Mouse (Mus musculus) hindbrain, embryonic 11.5 days (tissue): ENCODE data around the gene Apobec1. TPM values are rescaled to one million over a fixed set of nuclear protein-coding genes. Genes with fewer than 3 reads are reported as not detected.
"Not testable (repeated sequence)": the region's sequence is repeated elsewhere in the genome, so short reads cannot be mapped to it uniquely, and the experiment has no call there.

Source experiments
- ATAC-seq: fragments of 200-750 bp; cut with Nextera tagmentation; 2 replicates; pipeline ENCODE4 v1.8.0; 2017; ENCODE audit warnings: mild to moderate bottlenecking, moderate TSS enrichment, moderate library complexity; ENCODE audit not compliant: low FRiP score
- DNase-seq: peaks from one replicate; pipeline ENCODE4 v3.0.0-alpha.2; 2015; ENCODE audit warnings: low spot score
- H3K27ac ChIP-seq: fragments of 300-500 bp; sonication (generic); 2 replicates; pipeline ENCODE4 v1.5.1; 2014; ENCODE audit warnings: mild to moderate bottlenecking, low read depth, low read length
- H3K27me3 ChIP-seq: fragments of 300-500 bp; sonication (generic); 2 replicates; pipeline ENCODE4 v1.6.1; 2014; ENCODE audit warnings: mild to moderate bottlenecking, low read length, moderate library complexity, mixed read lengths; ENCODE audit not compliant: control insufficient read depth, insufficient read depth
- H3K36me3 ChIP-seq: fragments of 300-500 bp; sonication (generic); 2 replicates; pipeline ENCODE4 v1.6.1; 2014; ENCODE audit warnings: mild to moderate bottlenecking, low read length, moderate library complexity, mixed read lengths; ENCODE audit not compliant: control insufficient read depth, insufficient read depth
- H3K4me1 ChIP-seq: fragments of 300-500 bp; sonication (generic); replicated peaks from 2 replicates; pipeline ENCODE4 v1.6.1; 2014; ENCODE audit warnings: low read length, mixed read lengths; ENCODE audit not compliant: control insufficient read depth, insufficient read depth
- H3K4me2 ChIP-seq: fragments of 300-500 bp; sonication (generic); replicated peaks from 2 replicates; pipeline ENCODE4 v1.6.1; 2014; ENCODE audit warnings: mild to moderate bottlenecking, low read depth, low read length
- H3K4me3 ChIP-seq: fragments of 300-500 bp; sonication (generic); 2 replicates; pipeline ENCODE4 v1.5.1; 2014; ENCODE audit warnings: low read depth, low read length
- H3K9ac ChIP-seq: fragments of 300-500 bp; sonication (generic); 2 replicates; pipeline ENCODE4 v1.6.1; 2014; ENCODE audit warnings: low read depth, low read length
- H3K9me3 ChIP-seq: fragments of 300-500 bp; sonication (generic); 2 replicates; pipeline ENCODE4 v1.6.1; 2016; ENCODE audit warnings: low read length; ENCODE audit not compliant: control insufficient read depth
- WGBS: fragments of 180-500 bp; shearing (Covaris S2); extraction: QIAGEN DNeasy Blood & Tissue Kit; methylation state at CpG from one replicate; pipeline ENCODE4 v1.1.7; 2014; 5-methylcytosine and 5-hydroxymethylcytosine counted together
- polyA plus RNA-seq: library from polyadenylated mRNA; unstranded; fragments of >200 nt; fragmentation: Nextera tagmentation; extraction: Ambion mirVana; gene quantifications from 2 replicates; pipeline ENCODE4 v1.2.1, GENCODE M21; 2014

The Apobec1 gene
- 1.7 and 2.1 TPM in 2 replicates for polyA plus RNA-seq

DNA sequence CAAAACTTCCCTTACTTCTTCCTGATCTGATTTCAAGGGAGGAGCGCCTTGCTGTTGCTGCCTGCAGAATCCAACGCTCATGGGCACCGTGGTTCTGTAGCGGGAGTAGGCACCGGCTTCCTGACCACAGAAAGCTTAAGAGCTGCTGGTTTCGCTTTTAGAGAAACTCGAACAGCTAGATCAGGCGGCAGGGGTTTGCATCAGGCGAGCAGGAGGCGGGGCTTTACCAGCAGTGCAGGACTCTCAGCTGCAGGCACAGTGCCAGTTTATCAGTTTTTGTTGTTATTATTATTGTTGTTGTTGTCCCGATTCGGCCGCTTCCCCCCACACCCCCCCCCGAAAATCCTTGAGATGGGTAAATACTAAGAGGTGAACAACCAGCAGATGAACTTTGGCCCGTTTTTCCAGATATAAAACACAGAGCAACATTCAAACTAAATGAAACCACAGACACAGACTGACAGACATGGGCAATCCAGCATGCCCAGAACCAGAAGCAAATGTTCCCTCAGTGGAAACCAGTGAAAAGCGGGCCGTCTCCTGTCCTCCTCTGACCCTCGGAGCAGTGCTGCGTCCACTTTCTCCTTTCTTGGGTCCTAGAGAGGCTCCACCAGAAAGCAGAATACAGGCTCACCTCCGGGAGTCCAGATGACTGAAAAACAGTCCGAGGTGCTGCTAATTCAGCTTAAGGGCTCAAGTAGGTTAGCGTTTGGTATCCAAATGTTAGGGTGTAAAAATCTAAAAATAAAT is at the start of gene Apobec1:
Apobec1 (minus strand) TSS at position 203 of the 750 bp plus-strand sequence.
- H3K4me1 ChIP-seq, result no peaks in the 10 kb centered on the region
- no peaks in the 10 kb centered on the region for H3K36me3 ChIP-seq
- no peaks in the 10 kb centered on the region for H3K9me3 ChIP-seq
- H3K4me3 ChIP-seq, result peak within 1 kb of the TSS; percentile 31
- DNase-seq (peak; percentile 63), ATAC-seq (peak; percentile 72; the same call in 1 of the 2 replicates)
- peak within 1 kb of the TSS; percentile 35 for H3K4me2 ChIP-seq
- H3K27ac ChIP-seq, result no peak within 1 kb of the TSS
- H3K27me3 ChIP-seq, result no peaks in the 10 kb centered on the region
- peak within 1 kb of the TSS; percentile 25 for H3K9ac ChIP-seq
- WGBS, result 12% methylated on average over 22 of the region's 22 CpGs

DNA sequence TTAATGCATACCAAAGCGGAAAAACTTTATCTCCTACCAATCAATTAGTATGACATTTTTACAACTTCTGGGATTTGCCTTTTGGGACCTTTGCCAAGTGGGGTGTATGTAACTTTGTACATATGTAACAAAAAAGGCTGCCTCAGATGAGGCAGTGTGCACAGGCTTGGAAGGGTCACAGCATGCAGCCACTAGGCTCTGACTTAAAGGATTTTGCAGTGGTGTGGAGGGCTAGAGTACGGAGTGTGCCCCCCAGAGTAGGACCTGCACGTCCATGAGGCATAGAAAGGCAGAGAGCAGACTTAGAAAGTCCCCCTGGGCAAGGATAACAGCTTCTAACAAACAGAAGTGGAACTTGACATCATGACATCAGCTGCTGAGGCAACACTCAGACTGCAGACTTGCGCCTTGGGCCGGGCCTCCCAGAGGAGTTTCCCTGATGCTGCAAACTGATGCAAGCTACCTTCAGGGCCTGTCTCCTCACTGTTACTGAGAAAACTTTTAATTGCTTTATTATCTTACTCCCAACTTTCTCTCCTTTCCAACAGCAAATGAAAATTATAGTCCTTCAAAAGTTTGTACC is 48.2 kb upstream of the Apobec1 start:
- no peaks in the 10 kb centered on the region for H3K4me1 ChIP-seq
- H3K9ac ChIP-seq, result no peak overlapping the region
- WGBS, result 79% methylated on average over 5 of the region's 5 CpGs
- no peak overlapping the region for H3K4me2 ChIP-seq
- ATAC-seq (no peak), DNase-seq (no peak)
- no peak overlapping the region for H3K27ac ChIP-seq
- H3K4me3 ChIP-seq, result no peak overlapping the region
- H3K9me3 ChIP-seq, result no peaks in the 10 kb centered on the region
- no peaks in the 10 kb centered on the region for H3K27me3 ChIP-seq
- H3K36me3 ChIP-seq, result no peaks in the 10 kb centered on the region

DNA sequence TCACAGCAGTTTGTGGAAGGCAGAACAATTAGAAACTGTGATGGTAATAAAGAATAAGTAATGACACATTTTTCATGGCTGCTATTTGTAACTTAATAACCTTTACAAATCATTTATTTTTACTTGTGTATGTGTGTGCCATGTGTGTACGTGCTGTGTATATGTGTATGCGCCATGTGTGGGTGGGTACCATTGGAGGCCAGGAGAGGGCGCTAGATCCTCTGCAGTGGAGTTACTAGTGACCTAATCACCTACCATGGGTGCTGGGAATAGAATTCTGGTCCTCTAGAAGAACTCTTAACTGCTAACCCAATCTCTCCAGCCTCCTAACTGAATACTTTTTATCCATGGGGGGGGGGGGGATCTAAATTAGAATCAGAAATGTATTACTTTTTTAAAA is 47.7 kb upstream of the Apobec1 start:
- no peak for DNase-seq
- Histone ChIP-seq H3K36me3 (no peaks in the 10 kb centered on the region), H3K27ac (no peak overlapping the region), H3K4me2 (no peak overlapping the region), H3K27me3 (no peaks in the 10 kb centered on the region), H3K9me3 (no peaks in the 10 kb centered on the region), H3K9ac (no peak overlapping the region), H3K4me3 (no peak overlapping the region), H3K4me1 (no peaks in the 10 kb centered on the region)
- ATAC-seq, result no peak
- WGBS, result 81% methylated on average over 3 of the region's 3 CpGs

DNA sequence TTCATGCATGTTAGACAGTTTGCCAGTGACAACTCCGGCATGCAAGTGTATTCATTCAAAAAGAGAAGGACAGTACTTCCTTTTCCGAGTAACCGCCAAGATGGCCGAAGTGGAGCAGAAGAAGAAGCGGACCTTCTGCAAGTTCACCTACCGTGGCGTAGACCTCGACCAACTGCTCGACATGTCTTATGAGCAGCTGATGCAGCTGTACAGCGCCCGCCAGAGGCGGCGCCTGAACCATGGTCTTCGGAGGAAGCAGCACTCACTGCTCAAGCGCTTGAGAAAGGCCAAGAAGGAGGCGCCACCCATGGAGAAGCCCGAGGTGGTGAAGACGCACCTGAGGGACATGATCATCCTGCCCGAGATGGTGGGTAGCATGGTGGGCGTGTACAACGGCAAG is 42.0 kb upstream of the Apobec1 start:
- not testable (repeated sequence) for H3K9ac ChIP-seq, H3K27ac ChIP-seq, H3K36me3 ChIP-seq, H3K27me3 ChIP-seq, ATAC-seq, H3K4me3 ChIP-seq, H3K4me2 ChIP-seq, DNase-seq, H3K9me3 ChIP-seq, H3K4me1 ChIP-seq
- WGBS, result 93% methylated on average over 19 of the region's 21 CpGs

DNA sequence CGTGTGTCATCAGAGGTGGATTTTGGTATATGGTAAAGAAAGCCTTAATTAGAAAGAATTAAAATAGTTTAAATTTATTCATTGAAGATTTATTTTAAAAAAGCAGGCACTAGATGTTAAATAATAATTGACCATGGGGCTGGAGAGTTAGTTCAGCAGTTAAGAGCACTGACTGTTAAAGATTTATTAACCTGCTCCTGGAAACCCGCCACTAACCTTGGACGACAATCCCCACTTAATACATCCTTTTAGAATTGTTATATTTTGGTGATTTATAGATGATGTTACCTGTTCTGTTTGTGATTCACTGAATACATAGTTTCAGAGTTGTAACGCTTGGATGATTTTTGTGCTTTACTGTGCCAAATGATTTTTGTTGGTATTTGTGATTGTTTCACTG is 35.3 kb upstream of the Apobec1 start:
- not testable (repeated sequence) for H3K4me2 ChIP-seq, H3K9ac ChIP-seq, DNase-seq, H3K27me3 ChIP-seq, H3K4me1 ChIP-seq, ATAC-seq, H3K36me3 ChIP-seq, H3K27ac ChIP-seq, H3K4me3 ChIP-seq, H3K9me3 ChIP-seq
- WGBS, result 93% methylated on average over 4 of the region's 4 CpGs

DNA sequence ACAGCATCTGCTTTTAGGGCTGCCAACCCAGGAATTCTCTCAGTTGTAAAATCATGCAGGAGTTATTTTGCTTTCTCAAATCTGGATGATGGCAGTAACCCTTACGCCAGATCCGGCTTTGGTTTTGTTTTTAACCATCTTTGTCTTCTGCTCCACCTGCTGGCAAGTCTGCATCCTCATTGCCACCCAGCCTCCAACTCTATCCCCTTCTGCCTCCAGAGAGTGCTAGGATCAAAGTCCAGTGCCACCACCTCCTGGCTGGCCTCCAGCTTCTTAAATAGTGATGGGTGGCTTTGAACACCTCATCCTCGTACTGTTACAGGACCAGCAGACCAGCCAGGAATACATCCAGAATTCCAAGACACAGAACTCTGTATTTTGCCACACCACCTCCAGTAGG is 34.4 kb upstream of the Apobec1 start:
- ATAC-seq (no peak), DNase-seq (no peak)
- Histone ChIP-seq H3K9me3 (no peaks in the 10 kb centered on the region), H3K4me3 (no peak overlapping the region), H3K4me1 (no peaks in the 10 kb centered on the region), H3K27me3 (no peaks in the 10 kb centered on the region), H3K36me3 (no peaks in the 10 kb centered on the region), H3K4me2 (no peak overlapping the region), H3K27ac (no peak overlapping the region), H3K9ac (no peak overlapping the region)
- WGBS, result 74% methylated on average over 3 of the region's 3 CpGs

DNA sequence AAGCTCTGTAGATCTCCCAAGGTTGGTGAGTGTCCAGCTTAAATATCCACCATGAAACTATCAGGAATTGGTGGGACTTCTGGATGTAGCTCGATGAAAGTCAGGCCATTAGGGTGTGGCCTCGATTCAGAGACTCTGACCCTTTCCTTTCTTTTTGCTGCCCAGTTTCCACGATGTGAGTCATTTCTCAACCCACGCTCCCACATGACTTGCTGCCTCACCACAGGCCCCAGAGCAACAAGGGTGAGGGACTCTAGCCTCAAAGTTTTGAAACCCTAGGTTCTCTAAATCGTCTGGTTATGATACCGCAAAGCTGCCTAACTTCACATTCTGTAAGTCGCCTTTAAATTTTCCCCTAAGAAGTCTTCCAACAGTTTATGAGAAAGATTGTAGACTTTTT is 33.1 kb upstream of the Apobec1 start:
- H3K36me3 ChIP-seq, result no peaks in the 10 kb centered on the region
- no peak overlapping the region for H3K4me3 ChIP-seq
- no peaks in the 10 kb centered on the region for H3K9me3 ChIP-seq
- no peak overlapping the region for H3K4me2 ChIP-seq
- DNase-seq, result no peak
- no peak for ATAC-seq
- H3K27me3 ChIP-seq, result no peaks in the 10 kb centered on the region
- WGBS, result 91% methylated on average over 7 of the region's 7 CpGs
- no peak overlapping the region for H3K9ac ChIP-seq
- no peaks in the 10 kb centered on the region for H3K4me1 ChIP-seq
- no peak overlapping the region for H3K27ac ChIP-seq

DNA sequence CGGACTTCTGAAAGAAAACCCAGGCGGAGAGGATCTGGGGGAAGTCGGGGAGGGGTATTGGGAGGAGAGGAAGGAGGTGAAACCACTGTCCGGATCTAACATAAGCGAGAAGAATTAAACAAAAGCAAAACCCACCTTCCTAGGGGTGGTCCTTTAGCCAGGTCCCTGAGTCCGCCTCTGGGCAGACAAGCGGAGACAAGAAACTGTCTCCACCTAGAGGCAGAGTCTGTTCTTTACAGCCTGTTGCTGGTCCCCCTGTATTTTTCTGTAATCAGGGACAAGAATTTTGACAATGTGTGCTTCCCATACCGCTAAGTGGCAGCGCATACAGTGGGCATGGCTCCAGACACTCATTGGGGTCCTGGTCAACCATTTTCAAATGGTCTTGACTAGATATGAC is 31.2 kb upstream of the Apobec1 start:
- ATAC-seq (no peak), DNase-seq (peak; percentile 9)
- H3K27me3 ChIP-seq, result no peaks in the 10 kb centered on the region
- H3K9ac ChIP-seq, result no peak overlapping the region
- 53% methylated on average over 9 of the region's 9 CpGs for WGBS
- no peaks in the 10 kb centered on the region for H3K4me1 ChIP-seq
- H3K9me3 ChIP-seq, result no peaks in the 10 kb centered on the region
- no peaks in the 10 kb centered on the region for H3K36me3 ChIP-seq
- H3K27ac ChIP-seq, result no peak overlapping the region
- no peak overlapping the region for H3K4me2 ChIP-seq
- H3K4me3 ChIP-seq, result no peak overlapping the region
